9 mouse cellular contexts compared by ENCODE assay signal in the genomic region with DNA sequence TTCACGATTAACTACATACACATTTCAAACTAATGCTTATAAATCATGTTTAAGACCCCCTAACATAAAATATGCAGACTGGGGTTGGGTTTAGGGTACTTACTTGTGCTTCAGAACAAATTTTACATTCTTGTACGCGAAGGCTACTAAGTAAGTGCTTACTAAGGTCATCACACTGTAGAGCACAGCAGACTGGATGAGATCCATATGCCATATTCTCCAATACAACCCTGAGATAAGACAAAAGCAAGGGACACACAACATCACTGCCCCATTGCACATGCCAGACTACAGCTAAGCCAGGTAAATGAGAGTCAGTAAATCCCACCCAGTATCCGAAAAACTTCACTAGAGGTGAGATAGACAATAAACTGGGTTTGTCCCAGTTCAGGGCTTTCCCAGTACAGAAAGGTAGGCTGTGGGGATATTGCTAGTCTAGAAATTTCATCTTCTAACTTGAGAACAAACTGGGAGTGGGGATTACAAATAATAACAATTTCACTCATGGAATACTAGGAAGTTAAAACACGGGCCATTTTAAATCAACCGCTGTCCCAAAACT. TPM values are rescaled to one million over a fixed set of nuclear protein-coding genes. Genes with fewer than 3 reads are reported as not detected.
DNase-seq lines count a peak whose midpoint lies in the region; ATAC-seq lines count a peak whose summit lies in the region.
"Had no signal": no experiment of that assay in that cellular context is flagged by ENCODE, and none has a peak within 500 bp of the region (broad histone marks: within the 10 kb centered on the region; RNA-seq: fewer than 3 reads in every experiment).

No protein-coding gene starts in this region.

- ATAC-seq in kidney, embryonic 14.5 days (ENCODE audit: low FRiP score, low TSS enrichment): no peak
- no peak for ATAC-seq in hindbrain, embryonic 15.5 days (ENCODE audit: low FRiP score, low read depth)
- ATAC-seq in midbrain, embryonic 15.5 days (replicated peaks): no peak

- no peaks in the 10 kb centered on the region for H3K9me3 ChIP-seq in kidney, embryonic 14.5 days (ENCODE audit: control insufficient read depth, low read length)
- no peaks in the 10 kb centered on the region for H3K9me3 ChIP-seq in hindbrain, embryonic 15.5 days
- H3K9me3 ChIP-seq in midbrain, embryonic 15.5 days: no peaks in the 10 kb centered on the region

- intact Hi-C loops in left cerebral cortex, postnatal 36 days (cut with DNase I): loop anchor here (2.0 kb wide), 1 partner anchor 137 kb away; the partner anchor contains the start of gene Tiparp

- H3K36me3 ChIP-seq in kidney, embryonic 14.5 days (ENCODE audit: control insufficient read depth, insufficient read depth, low read length): peaks cover 42% of the 10 kb centered on the region
- H3K36me3 ChIP-seq in hindbrain, embryonic 15.5 days: peaks cover 23% of the 10 kb centered on the region
- H3K36me3 ChIP-seq in midbrain, embryonic 15.5 days (replicated peaks): peaks cover 14% of the 10 kb centered on the region

- peak overlapping the region; percentile 94 for H3K27ac ChIP-seq in kidney, embryonic 14.5 days (ENCODE audit: low read depth, low read length)
- H3K27ac ChIP-seq in brown adipose tissue, adult 24 weeks (replicated peaks; ENCODE audit: low read depth, low read length): peak overlapping the region; percentile 70; the same call in 1 of the 2 replicates
- H3K27ac ChIP-seq in hindbrain, embryonic 15.5 days (replicated peaks): peak overlapping the region; percentile 90; the same call in 1 of the 2 replicates
- H3K27ac ChIP-seq in midbrain, embryonic 15.5 days: 0 out of 2 replicates have a peak overlapping the region, but pooled peaks have one; percentile 92

- no peaks in the 10 kb centered on the region for H3K4me1 ChIP-seq in kidney, embryonic 14.5 days (ENCODE audit: control insufficient read depth, insufficient read depth, low read length)
- H3K4me1 ChIP-seq in brown adipose tissue, adult 24 weeks (ENCODE audit: control insufficient read depth, insufficient read depth, insufficient read length, low read length): no peaks in the 10 kb centered on the region
- H3K4me1 ChIP-seq in hindbrain, embryonic 15.5 days (replicated peaks): peaks cover 14% of the 10 kb centered on the region
- H3K4me1 ChIP-seq in midbrain, embryonic 15.5 days: peaks cover 13% of the 10 kb centered on the region

- 23% methylated on average over 6 of the region's 6 CpGs for WGBS in kidney, embryonic 14.5 days
- WGBS in hindbrain, embryonic 15.5 days: 46% methylated on average over 6 of the region's 6 CpGs
- 45% methylated on average over 6 of the region's 6 CpGs for WGBS in midbrain, embryonic 15.5 days

- peak overlapping the region; percentile 90 for H3K4me3 ChIP-seq in kidney, embryonic 14.5 days (ENCODE audit: low read length)
- H3K4me3 ChIP-seq in brown adipose tissue, adult 24 weeks (ENCODE audit: insufficient read depth, low read depth, low read length): peak overlapping the region; percentile 73
- peak overlapping the region; percentile 77 for H3K4me3 ChIP-seq in hindbrain, embryonic 15.5 days
- peak overlapping the region; percentile 94 for H3K4me3 ChIP-seq in midbrain, embryonic 15.5 days

- peak overlapping the region; percentile 81 for H3K4me2 ChIP-seq in kidney, embryonic 14.5 days (replicated peaks; ENCODE audit: low read depth, low read length)
- peak overlapping the region; percentile 73 for H3K4me2 ChIP-seq in hindbrain, embryonic 15.5 days
- peak overlapping the region; percentile 66 for H3K4me2 ChIP-seq in midbrain, embryonic 15.5 days

- DNase-seq in kidney, adult 11 months: no peak
- DNase-seq in left cerebral cortex, postnatal 36 days (ENCODE audit: low spot score in 2 of 2): no peak
- no peak for DNase-seq in cerebellum, postnatal 36 days
- no peak for DNase-seq in ovary, postnatal 10 days (ENCODE audit: low spot score)
- DNase-seq: lung, adult 18-20 months had no signal

- peak overlapping the region; percentile 90 for H3K9ac ChIP-seq in kidney, embryonic 14.5 days (ENCODE audit: low read depth, low read length)
- peak overlapping the region; percentile 85 for H3K9ac ChIP-seq in hindbrain, embryonic 15.5 days
- peak overlapping the region; percentile 97 for H3K9ac ChIP-seq in midbrain, embryonic 15.5 days

- no peaks in the 10 kb centered on the region for H3K27me3 ChIP-seq in kidney, embryonic 14.5 days (ENCODE audit: control insufficient read depth, insufficient read depth, low read length)
- no peaks in the 10 kb centered on the region for H3K27me3 ChIP-seq in hindbrain, embryonic 15.5 days
- H3K27me3 ChIP-seq in midbrain, embryonic 15.5 days (replicated peaks): no peaks in the 10 kb centered on the region

RNA-seq across cellular contexts. Expression of gene Ssr3, which starts 1.1 kb away (rescaled TPM):
- 250 and 323 TPM in 2 replicates for polyA plus RNA-seq in kidney, embryonic 14.5 days (2014; fragmentation: Nextera tagmentation; extraction: Ambion mirVana)
- polyA plus RNA-seq in brown adipose tissue, adult 24 weeks (2012; ENCODE audit: insufficient read depth, insufficient read length, missing spikeins): 121 and 123 TPM in 2 replicates
- polyA plus RNA-seq in hindbrain, embryonic 15.5 days (2015; fragmentation: Nextera tagmentation; extraction: Ambion mirVana): 162 and 163 TPM in 2 replicates
- 153 and 154 TPM in 2 replicates for polyA plus RNA-seq in midbrain, embryonic 15.5 days (2015; fragmentation: Nextera tagmentation; extraction: Ambion mirVana)
- 10 to 100 TPM; 89.4 to 90.8 TPM for total RNA-seq in left cerebral cortex, postnatal 36 days (2021)
